Mouse (Mus musculus): ENCODE results near the gene Tmem141.

DNA sequence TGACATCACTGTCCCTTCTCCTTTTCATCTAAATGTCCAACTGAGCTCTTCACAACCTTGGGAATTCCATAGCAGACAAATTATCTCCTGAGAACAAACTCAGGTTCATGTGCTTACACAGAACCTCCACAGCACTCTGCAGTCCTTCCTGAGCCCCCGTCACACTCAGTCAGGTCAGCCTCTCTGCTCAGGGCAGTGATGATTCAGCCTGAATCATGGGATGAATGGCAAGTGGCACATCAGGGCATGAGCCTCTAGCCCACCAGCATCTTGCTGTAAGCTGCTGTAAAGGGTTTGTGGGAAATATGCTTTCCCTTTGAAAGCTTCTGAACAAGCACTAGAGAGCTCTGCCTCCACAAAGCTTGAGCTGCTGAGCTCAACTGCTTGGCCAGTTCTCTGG lies 23.1 kb downstream of the Tmem141 start:
- TF ChIP-seq CTCF (conservative IDR thresholded peaks at IDR 0.05; ENCODE audit: low read length) = no peak
- TF ChIP-seq NANOG (IDR thresholded peaks at IDR 0.05; ENCODE audit: borderline replicate concordance, low read length) = no peak
